Mouse (Mus musculus) T-helper 1 cell (primary cell): ENCODE results near the gene Emc6.

Experiments used
- in situ Hi-C: fragments of 300-600 bp; cut with MboI, MseI; formaldehyde crosslinking; loops from one replicate; pipeline ENCODE4 v1.15.1; 2025; ENCODE audit warnings: high pct_unique_total_duplicates

Emc6 gene

GRCm38 (mm10) chr11:73131020-73131419 is 45.8 kb downstream of the Emc6 start:
- in situ Hi-C loops, result no loop called here

GRCm38 (mm10) chr11:73126495-73126894 is 50.3 kb downstream of the Emc6 start:
- in situ Hi-C loops, result loop anchor here (5.0 kb wide), 1 partner anchor 54 kb away; no protein-coding TSS in a partner anchor
